Mouse (Mus musculus) erythroblast, embryonic 14.5 days (primary cell): Measurements from ENCODE around the gene Aar2.

Experiments used
- GATA1 ChIP-seq: IDR thresholded peaks from 2 replicates; pipeline ENCODE4 v1.6.1; 2012; ENCODE audit warnings: low read length, inconsistent platforms, mixed read lengths
- TAL1 ChIP-seq: IDR thresholded peaks from 3 replicates; pipeline ENCODE4 v1.6.1; 2012; ENCODE audit warnings: low read length, inconsistent platforms, mixed read lengths

GRCm38 (mm10) chr2:156614661-156615654 is 67.6 kb downstream of the Aar2 start:
- TF ChIP-seq GATA1 = no peak
- TF ChIP-seq TAL1 = no peak
